Mouse (Mus musculus) midbrain, embryonic 11.5 days (tissue): ENCODE measurements around the gene Snn. TPM values are rescaled to one million over a fixed set of nuclear protein-coding genes. Genes with fewer than 3 reads are reported as not detected.
A peak's percentile ranks its signal among the peaks of the same experiment; 100 is the strongest.

Experiments used
- ATAC-seq: fragments of 200-750 bp; cut with Nextera tagmentation; 2 replicates; pipeline ENCODE4 v1.8.0; 2017; ENCODE audit warnings: moderate TSS enrichment, moderate library complexity; ENCODE audit not compliant: low FRiP score
- DNase-seq: peaks from one replicate; pipeline ENCODE4 v3.0.0; 2015; ENCODE audit warnings: low spot score; ENCODE audit errors: missing footprints
- H3K27ac ChIP-seq: fragments of 300-500 bp; sonication (generic); 2 replicates; pipeline ENCODE4 v1.5.1; 2014; ENCODE audit warnings: low read depth, low read length
- H3K27me3 ChIP-seq: fragments of 300-500 bp; sonication (generic); 2 replicates; pipeline ENCODE4 v1.6.1; 2014; ENCODE audit warnings: mild to moderate bottlenecking, low read length, moderate library complexity, mixed read lengths; ENCODE audit not compliant: control insufficient read depth, insufficient read depth
- H3K36me3 ChIP-seq: fragments of 300-500 bp; sonication (generic); 2 replicates; pipeline ENCODE4 v1.6.1; 2014; ENCODE audit warnings: mild to moderate bottlenecking, low read length, moderate library complexity, mixed read lengths; ENCODE audit not compliant: control insufficient read depth, insufficient read depth
- H3K4me1 ChIP-seq: fragments of 300-500 bp; sonication (generic); 2 replicates; pipeline ENCODE4 v1.6.1; 2014; ENCODE audit warnings: low read length; ENCODE audit not compliant: control insufficient read depth, insufficient read depth
- H3K4me2 ChIP-seq: fragments of 300-500 bp; sonication (generic); 2 replicates; pipeline ENCODE4 v1.6.1; 2014; ENCODE audit warnings: mild to moderate bottlenecking, moderate library complexity
- H3K4me3 ChIP-seq: fragments of 300-500 bp; sonication (generic); 2 replicates; pipeline ENCODE4 v1.5.1; 2014; ENCODE audit warnings: low read depth, low read length
- H3K9ac ChIP-seq: fragments of 300-500 bp; sonication (generic); 2 replicates; pipeline ENCODE4 v1.6.1; 2014; ENCODE audit warnings: low read length
- H3K9me3 ChIP-seq: fragments of 300-500 bp; sonication (generic); 2 replicates; pipeline ENCODE4 v1.6.1; 2016; ENCODE audit warnings: low read length; ENCODE audit not compliant: control insufficient read depth
- WGBS: fragments of 180-500 bp; shearing (Covaris S2); extraction: QIAGEN DNeasy Blood & Tissue Kit; methylation state at CpG from one replicate; pipeline ENCODE4 v1.1.7; 2014; 5-methylcytosine and 5-hydroxymethylcytosine counted together
- polyA plus RNA-seq: library from polyadenylated mRNA; unstranded; fragments of >200 nt; fragmentation: Nextera tagmentation; extraction: Ambion mirVana; gene quantifications from 2 replicates; pipeline ENCODE4 v1.2.1, GENCODE M21; 2014

Snn gene
- polyA plus RNA-seq, 1 experiment from 2014 or later, result 110 TPM

DNA sequence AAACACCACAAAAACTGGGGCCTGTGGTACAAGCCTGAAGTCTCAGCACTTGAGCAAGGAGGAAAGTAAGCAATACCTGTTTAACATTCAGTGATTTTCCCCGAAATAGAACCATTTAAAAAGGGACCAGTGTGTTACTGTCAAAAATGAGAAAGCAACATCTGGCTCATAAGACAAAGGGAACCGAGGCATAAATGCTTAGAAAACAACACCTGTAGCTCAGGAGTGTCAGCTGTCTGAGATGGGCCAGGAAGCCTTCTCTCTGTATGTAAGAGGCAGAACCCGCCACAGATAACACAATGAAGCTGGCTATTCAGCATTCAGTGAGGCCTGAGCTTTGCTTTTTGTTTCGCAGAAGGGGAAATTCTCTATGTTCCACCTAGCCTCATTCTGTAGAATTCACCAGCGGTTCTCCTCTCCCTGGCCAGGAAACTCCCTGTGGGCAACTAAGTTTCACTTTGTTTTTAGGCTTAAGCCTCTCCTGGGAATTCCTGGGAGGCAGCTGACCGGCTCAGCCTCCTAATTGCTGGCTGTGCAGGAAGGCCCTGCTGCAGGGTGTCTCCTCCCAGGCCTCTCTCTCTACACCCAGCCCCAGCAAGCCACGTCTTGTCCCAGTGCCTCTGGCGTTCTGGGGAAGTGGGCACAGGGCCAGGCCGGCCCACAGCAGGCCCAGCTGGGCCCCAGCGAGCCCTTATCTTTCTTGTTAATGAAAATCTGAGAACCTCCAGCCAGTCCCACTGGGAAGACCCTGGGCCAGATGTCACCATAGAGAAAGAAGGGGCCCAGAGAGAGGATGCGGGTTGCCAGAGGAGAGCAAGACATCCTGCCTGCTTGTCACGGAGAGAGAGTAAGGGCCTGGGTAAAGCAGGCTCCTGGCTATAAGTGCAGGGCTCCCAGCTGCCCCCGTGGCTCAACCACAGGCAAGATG, 2.3 kb downstream of the Snn start:
- ATAC-seq (no peak), DNase-seq (peak; percentile 88)
- Histone ChIP-seq H3K36me3 (no peaks in the 10 kb centered on the region), H3K4me3 (no peak overlapping the region), H3K9me3 (no peaks in the 10 kb centered on the region), H3K27ac (peak overlapping the region; percentile 37), H3K4me1 (peaks cover 25% of the 10 kb centered on the region), H3K27me3 (no peaks in the 10 kb centered on the region), H3K4me2 (peak overlapping the region; percentile 5; the same call in 1 of the 2 replicates), H3K9ac (peak overlapping the region; percentile 9; the same call in 1 of the 2 replicates)
- WGBS, result 18% methylated on average over 13 of the region's 13 CpGs

DNA sequence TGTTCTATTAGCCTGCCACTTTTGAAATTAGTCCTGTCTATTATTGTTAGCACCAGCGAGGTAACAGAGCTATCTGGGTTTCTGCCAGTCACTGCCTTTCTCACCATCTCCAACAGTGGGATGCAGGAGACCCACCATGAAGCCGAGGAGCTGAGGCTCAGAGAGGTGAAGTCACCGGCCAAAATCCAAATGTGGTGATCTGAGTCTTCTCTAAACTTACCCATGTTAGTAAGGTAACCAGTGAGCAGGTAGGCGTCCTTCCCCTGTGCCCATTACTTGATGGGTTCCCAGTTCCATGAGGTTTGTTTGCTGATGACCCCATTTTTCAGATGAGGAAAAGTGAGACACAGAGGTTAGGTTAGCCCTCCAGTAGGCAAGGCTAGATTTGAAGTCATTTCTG, 3.6 kb downstream of the Snn start:
- Histone ChIP-seq H3K36me3 (no peaks in the 10 kb centered on the region), H3K9ac (no peak overlapping the region), H3K4me2 (no peak overlapping the region), H3K4me1 (peaks cover 36% of the 10 kb centered on the region), H3K27ac (no peak overlapping the region), H3K9me3 (no peaks in the 10 kb centered on the region), H3K27me3 (no peaks in the 10 kb centered on the region), H3K4me3 (no peak overlapping the region)
- WGBS, result 91% methylated on average over 4 of the region's 4 CpGs
- no peak for ATAC-seq
- DNase-seq, result no peak

DNA sequence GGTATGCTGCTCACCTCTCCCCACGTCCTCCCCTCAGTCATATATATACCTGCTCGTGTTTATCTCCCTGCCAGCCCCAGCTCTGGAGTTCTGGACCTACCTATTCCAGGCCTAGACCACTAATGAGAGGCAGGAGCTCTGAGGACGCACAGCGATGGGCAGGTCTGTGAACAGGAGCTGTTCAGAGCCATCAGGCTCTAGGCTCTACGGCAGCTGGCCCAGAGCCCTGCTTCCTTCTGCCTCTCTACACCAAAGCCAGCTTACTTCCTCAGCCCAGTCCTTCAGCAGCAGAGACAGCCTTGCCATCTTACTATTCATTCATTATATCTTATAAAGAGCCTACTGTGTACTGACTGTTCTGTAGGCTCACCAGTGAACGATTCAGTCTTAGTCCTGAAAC, 4.0 kb downstream of the Snn start:
- Histone ChIP-seq H3K27me3 (no peaks in the 10 kb centered on the region), H3K9me3 (no peaks in the 10 kb centered on the region), H3K27ac (no peak overlapping the region), H3K9ac (no peak overlapping the region), H3K4me2 (no peak overlapping the region), H3K4me3 (no peak overlapping the region), H3K4me1 (peaks cover 40% of the 10 kb centered on the region), H3K36me3 (no peaks in the 10 kb centered on the region)
- WGBS, result 88% methylated on average over 6 of the region's 6 CpGs
- ATAC-seq (no peak), DNase-seq (no peak)

DNA sequence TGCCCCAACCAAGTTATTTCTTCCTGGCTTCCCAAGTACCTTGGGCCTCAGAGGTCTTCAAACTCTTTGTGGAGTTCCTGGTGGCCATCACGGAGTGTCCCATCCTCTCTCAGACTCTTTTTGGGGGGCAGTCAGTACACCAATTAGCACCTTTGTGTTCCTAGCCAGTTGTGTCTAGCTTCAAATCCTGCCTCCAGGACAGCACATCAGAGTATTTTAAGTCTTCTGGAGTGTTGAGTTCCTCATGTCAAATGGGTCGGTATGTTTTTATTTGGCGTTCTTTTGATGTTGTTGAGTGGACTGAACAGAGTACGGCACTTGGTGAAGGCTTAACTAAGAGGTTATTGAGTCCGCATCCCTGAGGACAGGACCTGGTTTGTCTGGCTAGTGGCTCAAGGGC, 4.7 kb downstream of the Snn start:
- 61% methylated on average over 5 of the region's 5 CpGs for WGBS
- H3K27me3 ChIP-seq, result no peaks in the 10 kb centered on the region
- peaks cover 41% of the 10 kb centered on the region for H3K4me1 ChIP-seq
- H3K4me3 ChIP-seq, result peak overlapping the region; percentile 76
- ATAC-seq, result 0 out of 2 replicates have a peak, but pooled peaks have one; percentile 19
- H3K4me2 ChIP-seq, result peak overlapping the region; percentile 48
- peak overlapping the region; percentile 61 for H3K9ac ChIP-seq
- H3K9me3 ChIP-seq, result no peaks in the 10 kb centered on the region
- H3K36me3 ChIP-seq, result no peaks in the 10 kb centered on the region
- peak overlapping the region; percentile 98; the same call in 1 of the 2 replicates for H3K27ac ChIP-seq
- peak; percentile 91 for DNase-seq

DNA sequence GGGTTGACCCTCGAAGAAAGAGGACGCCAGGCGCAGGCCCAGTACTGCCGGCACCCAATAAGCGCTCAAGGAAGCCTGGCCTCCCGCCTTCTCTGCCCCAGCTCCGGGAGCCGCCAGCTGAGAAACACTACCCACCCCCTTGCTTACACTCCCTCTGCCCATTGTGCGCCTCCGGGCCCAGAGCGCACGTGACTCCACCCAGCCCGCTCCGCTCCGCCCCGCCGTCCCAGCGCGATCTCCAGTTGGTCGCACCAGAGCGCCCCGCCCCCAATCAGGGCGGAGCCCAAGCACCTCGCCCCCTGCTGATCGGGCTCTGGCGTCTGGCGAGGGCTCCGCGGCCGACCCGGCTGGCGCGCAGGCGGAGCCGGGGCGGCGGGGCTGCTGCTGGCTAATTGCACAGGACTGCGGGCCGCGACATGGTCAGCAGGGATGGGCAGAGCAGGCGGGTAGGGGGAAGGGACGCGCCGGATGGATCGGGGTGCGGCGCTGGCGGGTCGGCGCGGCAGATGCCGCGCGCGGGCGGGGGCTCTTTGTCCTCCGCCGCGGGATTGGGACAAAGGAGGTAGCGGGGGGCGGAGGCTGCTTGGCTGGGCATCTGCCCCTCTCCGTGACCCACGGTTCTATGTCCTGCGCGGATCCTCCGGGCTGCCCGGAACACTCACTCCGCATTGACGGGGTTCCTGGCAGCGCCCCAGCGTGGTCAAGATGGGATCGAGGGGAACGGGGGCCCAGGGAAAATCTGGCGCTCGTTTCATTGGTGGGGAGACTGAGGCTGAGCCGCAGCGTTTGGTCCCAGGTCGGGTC, 5.5 kb downstream of the Snn start, which contains the start of gene Litaf:
Litaf (minus strand) TSS at position 129 of the 804 bp plus-strand sequence.
- Histone ChIP-seq H3K9me3 (no peaks in the 10 kb centered on the region), H3K4me3 (peak within 1 kb of the TSS; percentile 76), H3K27ac (peak within 1 kb of the TSS; percentile 98), H3K36me3 (no peaks in the 10 kb centered on the region; the same call in 1 of the 2 replicates), H3K27me3 (no peaks in the 10 kb centered on the region), H3K4me1 (peaks cover 41% of the 10 kb centered on the region), H3K9ac (peak within 1 kb of the TSS; percentile 92), H3K4me2 (peak within 1 kb of the TSS; percentile 78)
- under 1% methylated on average over 74 of the region's 78 CpGs for WGBS
- DNase-seq (peak; percentile 100), ATAC-seq (peak; percentile 98)

DNA sequence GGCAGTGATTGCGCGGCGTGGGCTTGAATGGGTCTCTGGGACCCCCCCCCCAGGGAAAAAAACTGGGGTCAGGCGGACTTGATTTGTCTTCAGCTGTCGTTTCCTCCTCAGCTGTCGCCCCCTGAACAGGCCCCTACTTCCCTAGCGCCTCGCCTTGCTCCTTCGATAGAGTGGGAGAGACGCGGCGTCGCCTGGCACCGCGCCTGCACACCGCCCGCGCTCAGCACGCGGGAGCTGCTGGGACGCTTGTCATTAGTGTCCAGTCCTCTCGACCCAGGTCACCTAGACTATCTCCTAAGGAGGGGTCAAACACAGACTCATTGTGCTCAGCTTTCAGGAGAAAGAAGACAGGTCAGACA, 6.1 kb downstream of the Snn start:
- H3K4me3 ChIP-seq, result peak overlapping the region; percentile 76
- peaks cover 3% of the 10 kb centered on the region for H3K36me3 ChIP-seq
- under 1% methylated on average over 22 of the region's 22 CpGs for WGBS
- peaks cover 41% of the 10 kb centered on the region for H3K4me1 ChIP-seq
- peak overlapping the region; percentile 98 for H3K27ac ChIP-seq
- ATAC-seq (peak; percentile 22; the same call in 1 of the 2 replicates), DNase-seq (peak; percentile 97)
- no peaks in the 10 kb centered on the region for H3K9me3 ChIP-seq
- peak overlapping the region; percentile 78 for H3K4me2 ChIP-seq
- no peaks in the 10 kb centered on the region for H3K27me3 ChIP-seq
- peak overlapping the region; percentile 92 for H3K9ac ChIP-seq

DNA sequence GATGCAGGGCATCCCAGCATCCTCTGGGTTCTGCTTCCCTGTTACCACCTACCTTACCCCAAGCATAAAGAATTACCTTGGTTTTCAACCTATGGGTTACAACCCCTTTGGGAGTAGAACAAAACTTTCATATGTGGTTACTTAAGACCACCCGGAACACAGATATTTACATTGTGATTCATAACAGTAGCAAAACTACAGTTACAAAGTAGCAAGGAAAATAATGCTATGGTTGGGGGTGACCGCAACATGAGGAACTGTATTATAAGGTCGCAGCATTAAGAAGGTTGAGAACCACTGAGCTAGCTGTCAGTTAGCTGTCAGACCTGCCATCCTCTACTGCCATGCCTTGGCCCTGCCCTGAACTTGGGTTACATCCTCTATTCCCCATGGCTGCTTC, 7.9 kb downstream of the Snn start:
- H3K4me2 ChIP-seq, result peak overlapping the region; percentile 78; the same call in 1 of the 2 replicates
- H3K4me1 ChIP-seq, result peaks cover 31% of the 10 kb centered on the region
- H3K27me3 ChIP-seq, result no peaks in the 10 kb centered on the region
- H3K4me3 ChIP-seq, result no peak overlapping the region
- H3K27ac ChIP-seq, result no peak overlapping the region
- ATAC-seq (no peak), DNase-seq (no peak)
- peaks cover 14% of the 10 kb centered on the region for H3K36me3 ChIP-seq
- no peaks in the 10 kb centered on the region for H3K9me3 ChIP-seq
- peak overlapping the region; percentile 92; the same call in 1 of the 2 replicates for H3K9ac ChIP-seq
- WGBS, result 90% methylated on average over 3 of the region's 3 CpGs

DNA sequence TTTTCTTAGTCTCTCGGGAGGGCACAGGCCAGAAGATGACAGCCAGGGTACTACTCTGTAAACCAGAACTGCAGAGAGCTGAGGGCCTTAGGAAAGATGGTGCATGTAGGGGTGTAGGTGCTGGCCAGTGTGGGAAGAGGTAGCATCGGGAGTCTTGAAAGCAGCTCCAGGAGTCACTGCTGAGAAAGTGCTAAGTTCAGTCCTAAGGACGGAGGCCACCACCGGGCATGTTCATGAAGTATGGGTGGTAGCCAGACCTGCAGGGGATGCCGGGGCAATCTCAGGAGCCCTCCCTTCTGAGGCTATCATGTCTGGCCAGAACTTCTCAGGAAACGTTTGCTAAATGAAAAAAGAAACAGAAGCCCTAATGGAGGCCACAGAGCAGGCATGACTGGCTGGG, 8.5 kb downstream of the Snn start:
- Histone ChIP-seq H3K27ac (no peak overlapping the region), H3K9ac (no peak overlapping the region), H3K4me1 (peaks cover 31% of the 10 kb centered on the region), H3K9me3 (no peaks in the 10 kb centered on the region), H3K4me2 (no peak overlapping the region), H3K4me3 (no peak overlapping the region), H3K36me3 (peaks cover 18% of the 10 kb centered on the region), H3K27me3 (no peaks in the 10 kb centered on the region)
- no peak for DNase-seq
- WGBS, result 86% methylated on average over 6 of the region's 6 CpGs
- ATAC-seq, result no peak
